Mouse (Mus musculus): Measurements from ENCODE around the gene Fbxo33. TPM values are rescaled to one million over a fixed set of nuclear protein-coding genes. Genes with fewer than 3 reads are reported as not detected.

Fbxo33 gene
- polyA plus RNA-seq, 1 experiment from 2014 or later: 10.4 TPM

- ATAC-seq (ENCODE audit: insufficient read depth): no peak
- TF ChIP-seq CTCF (IDR thresholded peaks at IDR 0.05; ENCODE audit: low read depth): no peak
- Histone ChIP-seq H3K9ac (no peak overlapping the region), H3K36me3 (ENCODE audit: insufficient read depth) (no peaks in the 10 kb centered on the region), H3K4me3 (ENCODE audit: low read depth, low read length) (no peak overlapping the region), H3K27ac (ENCODE audit: low read depth) (no peak overlapping the region), H3K27me3 (ENCODE audit: insufficient read depth, low read length) (no peaks in the 10 kb centered on the region), H3K4me1 (ENCODE audit: insufficient read depth) (peaks cover 5% of the 10 kb centered on the region; the same call in 1 of the 2 replicates), H3K9me3 (ENCODE audit: low read depth, low read length) (no peaks in the 10 kb centered on the region), H3K4me2 (no peak overlapping the region)
- 71% methylated on average over 6 of the region's 6 CpGs for WGBS
- no peak for DNase-seq
Observed at GRCm38 (mm10) chr12:59216676-59217266, 2.8 kb downstream of the Fbxo33 start.

GRCm38 (mm10) chr12:59216176-59216575 lies 3.3 kb downstream of the Fbxo33 start:
- WGBS: 90% methylated on average over 4 of the region's 4 CpGs

GRCm38 (mm10) chr12:59207814-59208213 lies 11.7 kb downstream of the Fbxo33 start:
- Histone ChIP-seq H3K36me3 (ENCODE audit: insufficient read depth) (peaks cover 11% of the 10 kb centered on the region; the same call in 1 of the 2 replicates), H3K4me2 (no peak overlapping the region), H3K27me3 (ENCODE audit: insufficient read depth, low read length) (no peaks in the 10 kb centered on the region), H3K9ac (no peak overlapping the region), H3K4me1 (ENCODE audit: insufficient read depth) (no peaks in the 10 kb centered on the region), H3K9me3 (ENCODE audit: low read depth, low read length) (no peaks in the 10 kb centered on the region), H3K4me3 (ENCODE audit: low read depth, low read length) (no peak overlapping the region), H3K27ac (ENCODE audit: low read depth) (no peak overlapping the region)
- ATAC-seq (ENCODE audit: insufficient read depth) (no peak), DNase-seq (no peak)
- TF ChIP-seq CTCF (IDR thresholded peaks at IDR 0.05; ENCODE audit: low read depth): no peak
- 86% methylated on average over 1 of the region's 1 CpGs for WGBS

More at GRCm38 (mm10) chr12:59216176-59216575, 3.3 kb downstream of the Fbxo33 start:
- no peak overlapping the region for H3K27ac ChIP-seq (ENCODE audit: low read depth)
- H3K4me2 ChIP-seq: no peak overlapping the region
- ATAC-seq (ENCODE audit: insufficient read depth) (no peak), DNase-seq (no peak)
- no peak for TF ChIP-seq CTCF (IDR thresholded peaks at IDR 0.05; ENCODE audit: low read depth)
- H3K9ac ChIP-seq: no peak overlapping the region
- H3K4me3 ChIP-seq (ENCODE audit: low read depth, low read length): no peak overlapping the region
- peaks cover 5% of the 10 kb centered on the region; the same call in 1 of the 2 replicates for H3K4me1 ChIP-seq (ENCODE audit: insufficient read depth)
- no peaks in the 10 kb centered on the region for H3K9me3 ChIP-seq (ENCODE audit: low read depth, low read length)
- no peaks in the 10 kb centered on the region for H3K27me3 ChIP-seq (ENCODE audit: insufficient read depth, low read length)
- peaks cover 3% of the 10 kb centered on the region; the same call in 1 of the 2 replicates for H3K36me3 ChIP-seq (ENCODE audit: insufficient read depth)

GRCm38 (mm10) chr12:59207000-59207390 lies 12.5 kb downstream of the Fbxo33 start:
- H3K4me1 ChIP-seq (ENCODE audit: insufficient read depth): no peaks in the 10 kb centered on the region
- H3K4me2 ChIP-seq: no peak overlapping the region
- H3K27me3 ChIP-seq (ENCODE audit: insufficient read depth, low read length): no peaks in the 10 kb centered on the region
- TF ChIP-seq CTCF (IDR thresholded peaks at IDR 0.05; ENCODE audit: low read depth): no peak
- DNase-seq (no peak), ATAC-seq (ENCODE audit: insufficient read depth) (no peak)
- no peak overlapping the region for H3K4me3 ChIP-seq (ENCODE audit: low read depth, low read length)
- H3K9ac ChIP-seq: no peak overlapping the region
- peaks cover 15% of the 10 kb centered on the region; the same call in 1 of the 2 replicates for H3K36me3 ChIP-seq (ENCODE audit: insufficient read depth)
- H3K27ac ChIP-seq (ENCODE audit: low read depth): no peak overlapping the region
- H3K9me3 ChIP-seq (ENCODE audit: low read depth, low read length): no peaks in the 10 kb centered on the region
- WGBS: 71% methylated on average over 3 of the region's 3 CpGs

GRCm38 (mm10) chr12:59206208-59206999 lies 13.1 kb downstream of the Fbxo33 start:
- no peak for DNase-seq
- Histone ChIP-seq H3K4me3 (ENCODE audit: low read depth, low read length) (no peak overlapping the region), H3K9me3 (ENCODE audit: low read depth, low read length) (no peaks in the 10 kb centered on the region), H3K9ac (no peak overlapping the region), H3K36me3 (ENCODE audit: insufficient read depth) (peaks cover 16% of the 10 kb centered on the region; the same call in 1 of the 2 replicates), H3K4me1 (ENCODE audit: insufficient read depth) (no peaks in the 10 kb centered on the region), H3K27ac (ENCODE audit: low read depth) (no peak overlapping the region), H3K4me2 (no peak overlapping the region), H3K27me3 (ENCODE audit: insufficient read depth, low read length) (no peaks in the 10 kb centered on the region)
- 77% methylated on average over 4 of the region's 4 CpGs for WGBS
- TF ChIP-seq CTCF (IDR thresholded peaks at IDR 0.05; ENCODE audit: low read depth): no peak
- no peak for ATAC-seq (ENCODE audit: insufficient read depth)

- no peaks in the 10 kb centered on the region for H3K9me3 ChIP-seq (ENCODE audit: low read depth, low read length)
- H3K4me2 ChIP-seq: no peak overlapping the region
- H3K9ac ChIP-seq: no peak overlapping the region
- no peak for DNase-seq
- no peaks in the 10 kb centered on the region for H3K4me1 ChIP-seq (ENCODE audit: insufficient read depth)
- H3K27ac ChIP-seq (ENCODE audit: low read depth): no peak overlapping the region
- H3K36me3 ChIP-seq (ENCODE audit: insufficient read depth): peaks cover 15% of the 10 kb centered on the region; the same call in 1 of the 2 replicates
- no peak for TF ChIP-seq CTCF (IDR thresholded peaks at IDR 0.05; ENCODE audit: low read depth)
- no peak overlapping the region for H3K4me3 ChIP-seq (ENCODE audit: low read depth, low read length)
- no peak for ATAC-seq (ENCODE audit: insufficient read depth)
- no peaks in the 10 kb centered on the region for H3K27me3 ChIP-seq (ENCODE audit: insufficient read depth, low read length)
- 89% methylated on average over 6 of the region's 6 CpGs for WGBS
Observed at GRCm38 (mm10) chr12:59205571-59205970, 14.0 kb downstream of the Fbxo33 start.

- 96% methylated on average over 2 of the region's 2 CpGs for WGBS
- TF ChIP-seq CTCF (IDR thresholded peaks at IDR 0.05; ENCODE audit: low read depth): no peak
- Histone ChIP-seq H3K9me3 (ENCODE audit: low read depth, low read length) (no peaks in the 10 kb centered on the region), H3K9ac (no peak overlapping the region), H3K27me3 (ENCODE audit: insufficient read depth, low read length) (no peaks in the 10 kb centered on the region), H3K4me3 (ENCODE audit: low read depth, low read length) (no peak overlapping the region), H3K27ac (ENCODE audit: low read depth) (no peak overlapping the region), H3K36me3 (ENCODE audit: insufficient read depth) (peaks cover 22% of the 10 kb centered on the region; the same call in 1 of the 2 replicates), H3K4me1 (ENCODE audit: insufficient read depth) (no peaks in the 10 kb centered on the region), H3K4me2 (no peak overlapping the region)
- ATAC-seq (ENCODE audit: insufficient read depth) (no peak), DNase-seq (no peak)
Observed at GRCm38 (mm10) chr12:59199361-59199760, 20.2 kb downstream of the Fbxo33 start.
